Mouse (Mus musculus) testis, postnatal 10 days (tissue): ENCODE results near the gene Yy1.
"Not testable (repeated sequence)": the region's sequence is repeated elsewhere in the genome, so short reads cannot be mapped to it uniquely, and the experiment has no call there.

ENCODE experiments used
- DNase-seq: peaks from one replicate; pipeline ENCODE4 v3.0.0; 2021; ENCODE audit warnings: low spot score

Gene Yy1

GRCm38 (mm10) chr12:108826958-108827535 lies 34.3 kb downstream of the Yy1 start:
- DNase-seq: no peak

DNA sequence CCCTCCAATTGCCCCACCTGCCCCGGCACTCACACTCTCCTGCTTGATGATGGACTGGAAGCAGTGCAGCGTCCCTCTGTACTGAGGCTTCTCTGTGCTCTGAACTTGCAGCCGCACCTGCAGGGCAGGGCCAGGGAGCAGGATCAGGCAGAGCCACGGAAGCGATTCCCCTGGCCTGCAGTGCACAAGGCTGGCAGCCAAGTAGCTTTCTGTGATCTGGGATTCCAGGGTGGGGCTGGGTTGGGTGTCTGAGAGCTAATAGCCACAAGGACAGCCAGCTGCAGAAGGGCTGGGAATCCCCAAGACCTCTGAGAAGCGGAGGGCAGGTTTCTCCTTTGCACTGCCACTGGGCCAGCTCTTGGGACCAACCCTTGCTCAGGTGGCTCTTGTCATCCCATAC lies 34.9 kb downstream of the Yy1 start:
- DNase-seq: no peak

GRCm38 (mm10) chr12:108829636-108830035 lies 36.9 kb downstream of the Yy1 start:
- no peak for DNase-seq

- no peak for DNase-seq
These were observed 37.6 kb downstream of the Yy1 start for GRCm38 (mm10) chr12:108830358-108830757.

DNA sequence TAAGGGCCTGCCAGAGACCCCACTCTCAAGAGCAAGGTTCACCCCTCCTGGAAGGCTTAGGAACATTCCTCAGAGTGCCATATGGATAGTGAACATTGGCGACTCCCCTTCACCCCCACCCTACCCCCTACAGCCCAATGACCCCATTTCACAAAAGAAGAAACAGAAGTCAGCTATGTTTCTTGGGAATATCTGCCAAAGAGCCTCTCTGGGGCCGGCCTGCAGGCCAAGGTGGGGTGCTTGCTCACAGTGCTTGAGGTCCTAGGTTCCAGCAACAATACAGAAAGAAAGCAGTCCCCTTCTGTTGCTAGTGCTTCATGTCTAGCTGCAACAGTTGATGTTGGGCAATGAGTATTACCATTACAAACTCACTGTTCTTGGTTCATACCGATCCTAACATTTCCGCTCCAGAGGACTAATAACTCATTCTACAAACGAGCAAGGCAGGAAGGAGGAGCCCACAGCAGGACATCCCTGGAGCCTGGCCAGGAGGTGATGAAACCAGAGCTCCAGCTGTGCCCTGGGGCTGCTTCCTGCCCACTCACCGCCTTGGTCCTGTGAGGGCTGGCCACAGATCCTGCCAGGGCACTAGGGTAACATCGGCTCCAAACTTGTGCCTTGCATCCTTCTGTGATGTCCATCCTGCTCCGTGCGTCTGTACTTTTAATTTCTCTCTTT lies 39.3 kb downstream of the Yy1 start:
- DNase-seq: peak; percentile 79

- no peak for DNase-seq
These were observed 40.1 kb downstream of the Yy1 start for GRCm38 (mm10) chr12:108832851-108833250.

DNA sequence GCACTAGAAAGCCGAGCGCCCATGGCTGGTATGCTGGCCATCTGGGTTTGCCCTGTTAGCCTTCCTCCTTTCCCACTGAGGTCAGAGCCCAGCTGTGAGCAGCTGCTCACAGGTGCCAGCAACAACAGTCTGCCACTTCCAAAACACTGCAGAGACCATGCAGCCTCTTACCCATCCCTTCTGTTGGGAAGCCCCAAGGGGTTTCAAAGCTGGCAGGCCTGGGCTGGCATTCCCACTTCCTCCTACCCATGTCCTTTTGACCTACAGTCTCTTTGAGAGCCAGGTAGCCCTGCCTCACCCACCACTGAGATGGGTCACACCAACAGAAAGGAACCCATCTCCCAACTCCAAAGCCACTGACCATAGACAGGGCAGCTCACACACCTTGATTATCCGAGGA lies 40.6 kb downstream of the Yy1 start:
- DNase-seq: no peak

DNA sequence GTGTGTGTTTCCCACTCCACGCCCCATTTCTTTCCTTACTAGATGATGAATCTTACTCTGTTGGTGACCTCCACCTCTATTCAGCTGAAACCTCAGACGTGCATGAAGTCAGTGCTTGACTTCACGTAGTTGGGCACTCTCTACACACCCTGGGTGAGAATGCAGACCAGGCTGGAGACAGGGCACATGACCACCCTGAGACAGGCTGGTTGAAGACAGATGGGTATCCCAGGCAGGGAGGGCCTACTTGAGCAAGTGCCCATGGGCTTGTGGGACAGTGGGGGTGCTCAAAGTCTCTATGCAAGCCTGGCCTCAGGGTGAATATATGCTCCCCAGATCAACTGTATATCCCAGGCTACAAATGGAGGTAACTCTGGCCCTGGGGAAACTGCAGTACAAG lies 41.6 kb downstream of the Yy1 start:
- DNase-seq: no peak

GRCm38 (mm10) chr12:108834786-108835185 lies 42.0 kb downstream of the Yy1 start:
- no peak for DNase-seq

DNA sequence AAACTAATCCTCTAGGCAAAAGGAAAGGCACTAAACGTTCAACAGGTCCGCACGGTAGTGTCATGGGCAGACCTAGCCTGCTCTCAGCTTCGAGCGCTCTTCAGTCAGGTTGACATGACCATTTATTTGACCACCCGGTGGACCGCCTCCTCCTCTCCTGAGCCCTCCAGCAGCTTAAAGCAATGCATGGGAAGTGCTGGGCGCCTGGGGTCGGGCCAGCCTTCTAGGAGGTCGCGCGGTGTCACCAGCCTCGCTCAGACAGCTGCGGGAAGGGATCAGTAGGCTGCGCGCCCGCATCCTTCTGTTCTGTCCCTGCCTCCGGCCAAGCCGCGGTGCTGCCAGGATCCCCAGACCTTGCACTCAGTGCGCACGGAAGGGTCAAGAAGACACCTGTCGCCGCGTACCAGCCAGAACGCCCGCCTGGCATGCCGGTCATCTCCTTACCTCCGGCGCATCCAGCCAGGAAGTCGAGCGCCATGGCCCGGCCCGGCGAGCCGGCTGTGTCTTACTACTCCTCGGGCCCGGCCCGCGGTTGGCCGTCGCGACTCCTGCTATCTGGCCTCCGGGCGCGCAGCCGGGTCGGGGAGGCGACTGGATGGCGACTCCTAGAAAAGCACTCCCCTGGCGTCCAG lies 42.6 kb downstream of the Yy1 start:
- no peak for DNase-seq

DNA sequence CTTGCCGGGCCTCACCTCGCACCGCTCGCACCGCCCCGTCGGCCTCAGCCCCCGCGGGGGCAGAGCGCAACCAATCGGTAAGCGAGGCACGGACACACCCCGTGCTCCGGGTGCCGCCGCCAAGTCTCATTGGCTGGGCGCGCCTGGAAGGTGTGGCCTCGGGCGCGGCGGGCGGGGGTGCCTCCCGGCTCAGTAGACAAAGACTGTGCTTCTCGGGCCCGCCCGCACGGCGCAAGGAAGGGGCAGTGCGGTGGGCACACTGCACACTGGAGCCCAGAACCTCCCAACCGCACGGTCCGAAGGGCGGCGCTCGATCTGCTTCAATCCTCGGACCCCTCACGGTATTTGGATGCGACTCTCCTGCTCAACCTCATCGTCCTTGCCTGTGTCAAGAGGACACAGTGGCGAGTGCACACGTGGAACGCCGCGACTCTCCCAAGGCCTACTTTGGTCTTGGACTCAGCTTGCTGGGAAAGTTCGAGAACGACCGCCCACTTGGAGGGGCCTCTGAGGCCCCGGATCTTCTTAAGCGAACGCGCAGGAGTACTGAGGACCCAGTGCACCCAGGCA lies 43.2 kb downstream of the Yy1 start, which contains the start of the genes Slc25a29 and Slc25a47:
Gene Slc25a29, minus strand, starts transcription at position 44 of the 570 bp plus-strand sequence.
Gene Slc25a47, plus strand, starts transcription at position 207 of the 570 bp plus-strand sequence.
- DNase-seq: peak; percentile 97

DNA sequence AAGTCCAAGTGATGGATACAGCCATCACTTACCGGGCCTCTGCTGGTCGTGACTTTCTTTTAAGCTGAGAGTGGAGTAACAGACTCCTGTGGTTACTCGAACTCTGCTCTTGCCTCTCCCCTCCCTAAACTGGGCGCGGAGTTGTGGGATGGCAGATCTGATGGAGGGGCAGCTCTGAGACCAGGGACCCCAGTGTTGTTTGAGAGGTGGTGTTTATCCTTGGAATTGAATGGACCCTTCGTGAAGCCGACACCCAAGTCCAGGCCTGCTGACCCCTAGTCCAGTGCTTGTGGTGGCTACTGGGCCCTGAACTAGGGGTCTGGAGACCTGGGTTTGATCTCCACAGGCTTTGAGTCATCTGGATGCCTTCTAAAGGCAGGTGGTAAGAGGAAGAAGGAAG lies 43.9 kb downstream of the Yy1 start:
- no peak for DNase-seq

DNA sequence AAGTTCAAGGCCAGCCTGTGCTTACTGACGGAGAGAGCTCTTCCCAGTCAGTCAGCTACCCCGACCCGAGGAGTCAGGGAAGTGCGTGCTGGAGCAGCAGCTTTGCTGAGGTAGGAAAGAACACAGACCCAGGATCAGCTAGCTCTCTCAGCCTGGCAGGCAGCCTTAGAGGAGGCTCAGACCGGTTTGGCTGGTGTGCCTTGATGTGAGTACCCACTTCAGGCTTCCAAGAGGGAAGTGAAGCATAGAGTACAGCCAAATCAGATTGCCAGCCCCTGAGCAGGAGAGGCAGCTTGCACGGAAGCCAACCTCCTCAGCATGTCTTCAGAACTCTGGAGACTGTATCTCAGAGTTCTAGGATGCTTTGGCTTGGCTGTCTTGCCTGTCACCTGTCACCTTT lies 48.4 kb downstream of the Yy1 start:
- DNase-seq: no peak

DNA sequence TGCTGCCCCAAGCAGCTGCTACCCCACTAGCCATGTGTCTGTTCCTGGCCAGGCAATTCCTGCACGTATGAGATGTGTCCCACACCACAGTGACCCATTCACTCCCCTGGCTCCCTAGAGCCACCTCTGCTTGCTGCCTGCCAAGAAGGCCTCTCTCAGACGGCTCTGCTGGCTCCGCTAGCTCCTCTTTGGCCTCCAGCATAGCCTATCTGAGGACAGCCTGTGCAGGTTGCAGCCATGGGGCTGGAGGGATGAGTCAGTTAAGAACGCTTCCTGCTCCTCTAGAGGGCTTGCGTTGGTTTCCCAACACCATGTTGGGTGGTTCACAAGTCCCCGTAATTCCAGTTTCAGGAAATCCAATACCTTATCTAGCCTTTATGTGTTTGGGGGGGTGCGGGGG lies 49.9 kb downstream of the Yy1 start:
- no peak for DNase-seq

DNA sequence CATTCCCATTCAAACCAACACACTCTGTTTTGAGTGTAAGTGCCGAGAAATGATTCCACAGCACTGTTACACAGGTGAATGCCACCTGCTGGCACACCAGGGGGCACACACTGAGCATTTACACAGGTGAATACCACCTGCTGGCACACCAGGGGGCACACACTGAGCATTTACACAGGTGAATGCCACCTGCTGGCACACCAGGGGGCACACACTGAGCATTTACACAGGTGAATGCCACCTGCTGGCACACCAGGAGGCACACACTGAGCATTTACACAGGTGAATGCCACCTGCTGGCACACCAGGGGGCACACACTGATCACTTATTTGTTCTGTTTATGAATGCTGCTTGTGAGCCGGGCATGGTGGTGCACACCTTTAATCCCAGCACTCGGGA lies 55.3 kb downstream of the Yy1 start:
- not testable (repeated sequence) for DNase-seq

DNA sequence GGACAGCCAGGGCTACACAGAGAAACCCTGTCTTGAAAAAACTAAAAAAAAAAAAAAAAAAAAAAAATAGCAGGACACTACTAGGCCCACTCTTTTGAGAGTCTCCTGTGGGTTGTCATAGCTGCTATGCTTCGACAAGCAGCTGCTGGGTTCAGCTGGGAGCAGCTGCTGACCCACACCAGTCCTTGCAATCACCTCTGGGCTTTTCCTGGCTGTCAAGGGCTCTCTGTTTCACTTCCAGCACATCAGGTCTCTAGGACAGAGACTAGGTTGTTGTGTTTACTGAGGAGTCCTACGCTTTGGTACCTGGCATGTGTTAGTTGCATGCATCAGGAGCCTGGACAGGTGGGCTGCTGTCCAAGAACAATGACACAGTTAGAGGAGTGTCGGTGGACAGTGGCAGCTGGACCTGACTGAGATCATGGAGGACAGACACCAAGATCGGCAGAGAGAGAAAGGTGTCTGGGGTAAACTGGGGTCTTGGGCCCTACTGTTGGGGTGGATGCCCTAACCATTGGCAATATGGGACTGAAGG lies 56.8 kb downstream of the Yy1 start:
- DNase-seq: no peak

DNA sequence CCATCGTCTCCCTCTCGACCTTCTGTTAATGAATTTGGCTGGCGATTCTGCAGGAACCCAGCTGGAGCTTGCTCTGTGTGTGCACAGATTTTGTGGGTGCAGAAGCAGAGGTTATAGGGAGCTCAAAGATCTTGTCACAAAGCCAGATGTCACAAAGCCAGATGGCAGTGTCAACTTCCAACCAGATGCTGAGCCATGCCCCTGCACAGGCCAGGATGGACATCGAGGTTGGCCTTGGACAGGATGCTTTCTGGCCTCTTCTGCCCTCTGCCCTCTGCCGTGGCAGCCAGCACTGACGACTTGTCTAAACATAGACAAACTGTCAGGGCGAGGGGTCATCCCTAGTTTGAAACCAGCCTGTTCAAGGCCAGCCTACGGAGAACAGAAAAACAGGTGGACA lies 57.4 kb downstream of the Yy1 start:
- DNase-seq: no peak

DNA sequence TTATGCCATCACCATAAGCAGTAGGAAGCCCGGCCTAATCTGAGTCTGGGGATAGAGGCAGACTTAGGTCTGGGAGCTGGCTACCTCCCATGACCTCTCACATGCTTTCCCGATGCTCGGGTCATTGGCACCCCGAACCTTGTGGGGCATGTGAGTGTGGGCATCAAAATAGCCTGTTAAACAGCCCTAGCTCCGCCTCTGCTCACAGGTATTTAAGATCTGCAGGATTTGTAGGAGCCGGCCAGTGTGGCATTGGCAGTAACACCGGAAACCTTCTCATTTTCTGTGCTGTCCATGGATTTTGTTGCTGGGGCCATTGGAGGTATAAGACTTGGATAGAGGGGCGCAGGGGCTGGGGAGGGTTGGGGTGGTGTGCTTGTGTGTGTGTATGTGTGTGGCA lies 58.1 kb downstream of the Yy1 start:
- no peak for DNase-seq

- no peak for DNase-seq
These were observed 60.0 kb downstream of the Yy1 start for GRCm38 (mm10) chr12:108852822-108853221.

DNA sequence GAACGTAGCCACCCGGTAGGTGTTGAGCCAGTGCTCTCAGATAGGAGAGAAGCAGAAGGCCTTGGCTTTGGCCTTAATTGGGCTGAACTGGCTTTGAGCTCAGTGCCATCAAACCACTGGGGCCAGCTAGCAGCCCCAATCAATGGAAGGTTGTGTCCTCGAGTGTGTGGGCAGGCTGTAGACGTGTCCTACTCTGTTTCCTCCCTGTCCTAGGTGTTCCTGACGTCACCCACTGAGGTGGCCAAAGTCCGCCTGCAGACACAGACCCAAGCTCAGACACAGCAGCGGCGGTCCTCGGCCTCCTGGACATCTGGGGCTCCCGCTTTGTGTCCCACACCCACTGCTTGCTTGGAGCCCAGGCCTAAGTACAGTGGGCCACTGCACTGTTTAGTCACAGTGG lies 62.3 kb downstream of the Yy1 start:
- no peak for DNase-seq

- DNase-seq: no peak
These were observed 63.4 kb downstream of the Yy1 start for GRCm38 (mm10) chr12:108856186-108856585.

DNA sequence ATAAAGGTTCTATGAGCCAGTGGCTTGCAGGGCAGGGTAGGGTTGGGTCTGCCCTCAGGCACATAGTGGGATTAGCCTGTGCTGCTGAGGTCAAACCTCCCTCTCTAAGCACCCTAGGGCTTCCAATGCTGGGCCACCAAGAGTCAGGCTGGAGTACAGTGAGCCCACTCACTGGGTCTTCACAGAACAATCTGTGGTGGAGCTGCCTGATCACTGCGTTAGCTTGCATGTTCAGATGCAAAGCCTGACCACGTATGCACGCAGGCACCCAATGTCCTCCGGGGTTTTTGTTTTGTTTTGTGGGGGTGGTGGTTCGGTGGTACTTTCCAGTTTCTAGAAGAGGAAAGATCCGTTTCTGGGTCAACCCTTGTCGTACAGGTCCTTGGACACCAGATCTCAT lies 64.3 kb downstream of the Yy1 start:
- DNase-seq: no peak

- DNase-seq: no peak
These were observed 64.9 kb downstream of the Yy1 start for GRCm38 (mm10) chr12:108857589-108858184.
